Mouse (Mus musculus): ENCODE measurements around the gene Mcm9.

DNA sequence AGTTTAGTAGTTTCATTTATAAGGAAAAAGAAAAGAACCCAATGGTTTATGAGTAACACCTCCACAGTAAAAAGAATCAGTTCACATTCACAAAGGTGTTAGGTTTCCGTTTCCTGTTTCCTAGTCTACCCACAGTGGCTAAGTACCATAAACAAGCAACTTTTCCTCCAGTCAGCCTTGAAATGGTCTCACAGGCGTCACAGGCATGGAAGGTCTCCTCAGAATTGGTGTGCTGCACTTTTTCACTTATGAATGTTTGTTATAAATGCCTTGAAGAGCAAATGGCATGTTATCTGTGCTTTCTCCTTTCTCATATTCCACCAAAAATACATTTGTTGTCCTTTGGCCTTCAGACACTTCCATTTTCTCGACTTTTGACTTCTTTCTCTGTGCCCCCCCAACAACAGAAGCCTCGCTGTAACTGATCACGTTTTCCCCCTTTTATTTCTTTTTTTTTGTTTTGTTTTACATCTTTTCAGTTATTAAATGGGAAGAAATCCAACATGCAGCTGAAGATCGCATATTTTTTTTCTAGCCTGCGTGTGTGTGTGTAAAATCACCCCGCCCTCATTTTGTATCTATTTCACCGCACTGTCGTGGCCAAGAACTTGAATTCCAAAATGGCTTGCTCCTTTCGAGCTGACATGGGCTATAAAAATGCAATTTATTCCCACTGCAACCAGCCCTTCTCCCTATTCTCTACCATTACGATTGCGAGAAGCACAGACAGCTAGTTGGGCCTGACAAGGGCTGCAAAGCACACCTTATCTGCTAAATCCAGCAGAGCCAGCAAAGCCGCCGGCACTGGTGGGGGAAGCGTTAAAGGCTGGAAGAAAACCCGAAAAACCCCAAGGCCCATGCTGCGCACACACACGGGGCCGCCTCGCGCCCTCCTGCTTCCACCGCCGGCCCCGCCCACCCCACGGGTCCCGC lies 34.2 kb downstream of the Mcm9 start:
- TF ChIP-seq CTCF (conservative IDR thresholded peaks at IDR 0.05; ENCODE audit: low read length) (no peak), POU5F1 (IDR thresholded peaks at IDR 0.05; ENCODE audit: borderline replicate concordance, low read length) (no peak)
